Mouse (Mus musculus): Measurements from ENCODE around the gene Rab3a.

GRCm38 (mm10) chr8:70760775-70761406 is 6.4 kb downstream of the Rab3a start, which contains the start of gene Mpv17l2:
- TF ChIP-seq GATA1 (IDR thresholded peaks at IDR 0.05; ENCODE audit: borderline replicate concordance, low read length) (no peak), FLI1 (IDR thresholded peaks at IDR 0.05; ENCODE audit: low read length) (no peak)
